In the genomic region with DNA sequence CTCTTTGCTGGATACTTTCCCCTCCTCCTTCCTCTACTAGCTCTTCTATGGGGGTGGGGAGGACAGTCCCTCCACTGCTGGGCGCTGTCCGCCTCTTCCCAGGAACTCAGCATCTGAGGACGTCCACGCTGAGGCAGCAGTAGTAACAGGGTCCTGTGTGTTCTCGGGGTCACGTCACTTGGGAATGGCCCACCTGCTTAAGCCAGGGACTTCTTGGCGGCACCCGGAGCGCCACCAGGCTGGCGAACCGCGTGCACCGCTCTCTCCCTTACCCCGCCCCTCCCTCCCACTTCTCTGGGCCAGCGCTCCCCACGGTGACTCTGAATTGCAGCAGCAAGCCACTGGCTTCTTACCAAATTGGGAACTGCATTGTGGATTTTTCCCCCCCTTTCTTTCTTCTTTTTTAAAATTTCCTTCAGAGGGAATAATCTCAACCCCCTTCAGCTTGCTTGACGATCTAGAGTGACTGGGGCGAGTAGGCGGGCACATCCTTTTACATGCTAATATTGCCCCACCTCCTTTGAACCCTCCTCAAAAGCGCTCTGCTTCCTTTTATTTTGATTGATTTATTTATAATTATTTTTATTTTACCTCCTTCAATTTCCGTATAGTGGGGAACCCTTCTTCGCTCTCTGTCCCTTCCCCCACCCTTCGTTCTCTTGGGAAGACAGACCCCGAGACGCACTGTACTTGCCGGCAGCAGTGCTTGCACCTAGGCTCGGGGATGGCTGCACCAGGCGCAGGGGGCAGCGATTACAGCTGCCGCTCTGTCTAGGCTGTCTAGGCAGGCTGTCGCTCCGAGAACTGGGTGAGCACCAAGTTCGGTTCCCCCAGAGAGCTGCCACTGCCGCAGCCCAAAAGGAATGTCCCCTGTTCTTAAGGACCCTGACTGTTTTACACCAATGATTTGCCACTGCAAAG, we compare ENCODE assay signal across 8 mouse cellular contexts.
DNase-seq lines count a peak whose midpoint lies in the region; ATAC-seq and TF ChIP-seq lines count a peak whose summit lies in the region.

No protein-coding gene starts in this region.

- H3K27ac ChIP-seq in embryonic facial prominence, embryonic 11.5 days (replicated peaks; ENCODE audit: low read depth, low read length) = no peak overlapping the region
- H3K27ac ChIP-seq in intestine, embryonic 15.5 days = no peak overlapping the region
- H3K27ac ChIP-seq in limb, embryonic 14.5 days (replicated peaks; ENCODE audit: low read depth, low read length) = no peak overlapping the region

- peak; percentile 2 for DNase-seq in 3134 (ENCODE audit: extremely low read depth, insufficient read length, low spot score)
- DNase-seq in Muller cell, postnatal 12 days (ENCODE audit: inconsistent ontology term) = peak; percentile 42
- peak; percentile 58 for DNase-seq in embryonic facial prominence, embryonic 11.5 days (ENCODE audit: low spot score)
- no peak for DNase-seq in limb, embryonic 14.5 days (ENCODE audit: low spot score)
- DNase-seq in retina, postnatal 1 day = peak; percentile 74
- no peak for DNase-seq in thymus, postnatal 25 days

- H3K4me1 ChIP-seq in embryonic facial prominence, embryonic 11.5 days (ENCODE audit: control insufficient read depth, insufficient read depth, low read length) = no peaks in the 10 kb centered on the region
- H3K4me1 ChIP-seq in intestine, embryonic 15.5 days (replicated peaks) = no peaks in the 10 kb centered on the region; the same call in 1 of the 2 replicates
- H3K4me1 ChIP-seq in limb, embryonic 14.5 days (ENCODE audit: control insufficient read depth, insufficient read depth, low read length) = no peaks in the 10 kb centered on the region

- peak overlapping the region; percentile 26 for H3K4me3 ChIP-seq in embryonic facial prominence, embryonic 11.5 days (ENCODE audit: low read depth, low read length)
- H3K4me3 ChIP-seq in intestine, embryonic 15.5 days (replicated peaks) = peak overlapping the region; percentile 33
- peak overlapping the region; percentile 30 for H3K4me3 ChIP-seq in limb, embryonic 14.5 days (replicated peaks; ENCODE audit: low read length)

- no peak overlapping the region for H3K9ac ChIP-seq in embryonic facial prominence, embryonic 11.5 days (replicated peaks; ENCODE audit: low read length)
- no peak overlapping the region for H3K9ac ChIP-seq in intestine, embryonic 15.5 days
- H3K9ac ChIP-seq in limb, embryonic 14.5 days (ENCODE audit: low read depth, low read length, severe bottlenecking) = no peak overlapping the region

- no peaks in the 10 kb centered on the region for H3K9me3 ChIP-seq in embryonic facial prominence, embryonic 11.5 days (replicated peaks; ENCODE audit: control insufficient read depth, low read length)
- no peaks in the 10 kb centered on the region for H3K9me3 ChIP-seq in intestine, embryonic 15.5 days
- no peaks in the 10 kb centered on the region for H3K9me3 ChIP-seq in limb, embryonic 14.5 days (ENCODE audit: control insufficient read depth, low read length)

- WGBS in embryonic facial prominence, embryonic 11.5 days = under 1% methylated on average over 34 of the region's 34 CpGs
- WGBS in intestine, embryonic 15.5 days = under 1% methylated on average over 34 of the region's 34 CpGs
- under 1% methylated on average over 34 of the region's 34 CpGs for WGBS in limb, embryonic 14.5 days

- no peaks in the 10 kb centered on the region for H3K27me3 ChIP-seq in embryonic facial prominence, embryonic 11.5 days (ENCODE audit: control insufficient read depth, insufficient read depth, low read length)
- H3K27me3 ChIP-seq in intestine, embryonic 15.5 days (replicated peaks) = peaks cover 8% of the 10 kb centered on the region; the same call in 1 of the 2 replicates
- H3K27me3 ChIP-seq in limb, embryonic 14.5 days (ENCODE audit: control insufficient read depth, insufficient read depth, low read length) = peaks cover 4% of the 10 kb centered on the region; the same call in 1 of the 2 replicates

- peak overlapping the region; percentile 53 for H3K4me2 ChIP-seq in embryonic facial prominence, embryonic 11.5 days (ENCODE audit: low read depth, low read length)
- H3K4me2 ChIP-seq in intestine, embryonic 15.5 days (replicated peaks) = peak overlapping the region; percentile 80
- H3K4me2 ChIP-seq in limb, embryonic 14.5 days (replicated peaks; ENCODE audit: low read depth, low read length, severe bottlenecking) = peak overlapping the region; percentile 62

- no peaks in the 10 kb centered on the region for H3K36me3 ChIP-seq in embryonic facial prominence, embryonic 11.5 days (replicated peaks; ENCODE audit: control insufficient read depth, insufficient read depth, low read depth, low read length)
- H3K36me3 ChIP-seq in intestine, embryonic 15.5 days = no peaks in the 10 kb centered on the region
- no peaks in the 10 kb centered on the region for H3K36me3 ChIP-seq in limb, embryonic 14.5 days (ENCODE audit: control insufficient read depth, insufficient read depth, low read length)

- no peak for TF ChIP-seq POLR2A in limb, embryonic 14.5 days (IDR thresholded peaks at IDR 0.05; ENCODE audit: borderline replicate concordance, extremely low read depth, insufficient read depth, insufficient read length)

- ATAC-seq in embryonic facial prominence, embryonic 11.5 days (replicated peaks; ENCODE audit: insufficient number of reproducible peaks, low FRiP score, low TSS enrichment, low read depth) = peak; percentile 81
- ATAC-seq in intestine, embryonic 15.5 days = peak; percentile 88
- no peak; the same call in 1 of the 2 replicates for ATAC-seq in limb, embryonic 14.5 days (ENCODE audit: low FRiP score, low read depth)
- no peak for ATAC-seq in inflammation-experienced regulatory T-cells, adult 6 months

Comparison
In these comparisons a context has a peak if more than half of its experiments do, and no peak if none do; other contexts are left out.
1. DNase-seq: peak in 3134 (single experiment), Muller cell, postnatal 12 days (single experiment), embryonic facial prominence, embryonic 11.5 days (single experiment) and retina, postnatal 1 day (single experiment); none in limb, embryonic 14.5 days (single experiment) and thymus, postnatal 25 days (single experiment).
2. ATAC-seq: peak in embryonic facial prominence, embryonic 11.5 days (single experiment) and intestine, embryonic 15.5 days (single experiment); none in limb, embryonic 14.5 days (single experiment) and inflammation-experienced regulatory T-cells, adult 6 months (single experiment).
3. Peak in every context shown above with its lines, with median percentiles within 50 percentile points of each other: H3K4me2 ChIP-seq and H3K4me3 ChIP-seq.